Mouse (Mus musculus) adrenal gland, adult 8-10 months (tissue): Measurements from ENCODE around the gene Trim47. TPM values are rescaled to one million over a fixed set of nuclear protein-coding genes. Genes with fewer than 3 reads are reported as not detected.

ENCODE experiments used
- DNase-seq: peaks from one replicate; pipeline ENCODE4 v3.0.0; 2022
- total RNA-seq, 4 experiments: library from RNA; stranded (reverse); gene quantifications; 2 replicates each; pipeline ENCODE4 v1.2.4; 2022

The Trim47 gene
- total RNA-seq, 4 experiments from 2014 or later = 11.1 to 20.4 (median 16.4) TPM

DNA sequence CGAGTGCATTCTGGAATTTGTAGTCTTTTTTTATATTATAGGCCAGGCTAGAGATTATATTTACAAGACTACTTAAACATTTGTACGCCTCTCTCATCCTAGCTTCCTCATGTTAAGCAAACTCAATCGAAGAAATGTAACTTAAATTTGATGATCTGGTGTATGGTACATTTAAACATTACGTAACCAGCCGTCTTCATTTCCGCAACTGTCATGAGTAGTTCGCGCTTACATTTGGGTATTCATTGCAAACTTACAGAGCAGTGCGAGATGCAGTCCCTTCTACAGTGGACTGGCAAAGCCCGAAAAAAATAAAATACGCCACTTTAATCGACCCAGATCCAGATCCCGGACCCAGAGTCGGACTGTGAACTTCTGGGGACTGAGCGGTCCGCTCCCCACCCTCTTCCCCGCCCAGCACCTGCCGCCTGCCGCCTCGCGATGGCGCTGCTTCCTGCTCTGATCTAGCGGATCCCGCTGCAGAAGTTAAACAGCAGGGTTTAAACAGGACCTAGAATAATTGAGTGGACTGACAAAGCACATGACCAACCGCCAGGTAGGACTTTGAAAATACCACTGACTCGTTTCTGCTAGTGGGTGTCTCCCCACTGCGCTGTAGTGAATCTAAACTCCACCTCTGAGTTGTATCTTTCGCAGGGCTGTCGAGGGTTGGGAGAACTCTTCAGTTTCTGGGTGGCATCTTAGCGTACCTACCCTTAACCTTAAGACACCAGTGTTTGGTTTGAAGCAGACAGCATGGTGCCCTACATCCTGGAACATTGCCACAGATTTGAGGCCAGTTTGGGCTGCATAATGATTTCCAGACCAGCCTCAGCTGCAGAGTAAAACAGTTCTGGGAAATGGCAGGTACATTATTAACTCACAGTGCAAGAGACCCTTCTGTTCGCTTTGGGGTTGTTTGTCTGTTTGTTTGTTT is 39.5 kb downstream of the Trim47 start:
- DNase-seq = peak; percentile 80

DNA sequence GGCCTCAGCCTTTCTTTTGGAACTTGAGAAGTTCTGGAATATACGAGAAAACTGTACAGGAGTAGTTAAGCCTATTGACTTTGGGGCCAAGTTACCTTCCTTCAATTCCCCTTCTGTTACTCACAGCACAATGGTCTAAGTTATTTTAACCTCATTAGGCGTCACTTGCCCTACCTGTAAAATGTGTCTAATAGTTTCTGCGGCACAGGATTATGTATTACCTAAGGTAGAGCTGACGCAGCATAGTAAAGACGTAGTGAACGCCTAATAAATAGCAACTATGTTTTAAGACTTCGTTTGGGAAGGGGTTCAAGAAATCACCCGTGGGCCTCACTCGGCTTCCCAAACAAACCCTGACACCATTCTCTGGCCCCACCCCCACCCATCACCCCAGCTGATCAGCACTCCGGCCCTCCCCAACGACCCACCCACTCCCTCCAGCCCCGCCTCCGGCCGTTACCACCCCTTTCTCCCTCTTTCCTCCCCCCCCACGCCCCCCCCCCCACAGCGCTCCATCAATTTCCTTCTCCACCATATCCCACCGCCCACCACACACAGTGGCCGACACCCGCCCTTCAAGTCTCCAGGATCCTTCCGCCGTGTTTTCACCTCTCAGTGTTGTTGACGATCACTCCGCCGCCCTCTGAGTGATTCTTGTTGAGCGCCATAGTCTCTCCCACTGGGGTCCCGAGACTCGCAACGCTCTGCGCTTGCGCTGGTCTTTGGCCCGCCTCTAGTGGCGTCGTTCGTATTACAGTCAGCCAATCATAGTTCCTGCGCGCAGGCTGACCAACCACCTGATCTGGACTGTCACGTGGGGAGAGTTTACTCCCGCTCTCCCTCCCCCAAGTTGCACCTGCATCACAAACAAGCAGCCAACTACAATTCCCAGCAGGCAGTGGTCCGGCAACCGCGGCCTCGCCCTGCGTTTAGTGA is 40.5 kb downstream of the Trim47 start, which contains the start of gene Wbp2:
TSS of gene Wbp2 (minus strand) at position 738 of the 936 bp plus-strand sequence.
- peak; percentile 99 for DNase-seq

DNA sequence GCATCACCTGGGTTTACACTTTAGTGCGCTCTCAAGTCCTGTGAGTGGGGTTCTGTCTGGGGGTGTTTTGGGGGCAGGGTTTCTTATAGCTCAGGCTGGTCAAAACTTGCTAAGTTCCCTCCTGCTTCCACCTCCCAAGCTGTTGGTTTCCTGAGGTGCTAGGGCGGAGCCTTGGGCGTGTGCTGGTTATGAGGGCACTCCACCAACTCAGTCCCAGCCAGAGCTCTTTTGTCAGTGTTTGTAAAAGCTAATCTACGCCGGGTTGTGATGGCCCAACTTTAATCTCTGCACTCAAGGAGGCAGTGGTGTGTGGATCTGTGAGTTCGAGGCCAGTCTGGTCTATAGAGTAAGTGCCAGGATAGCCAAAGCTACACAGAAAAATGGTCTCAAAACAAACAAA is 42.8 kb downstream of the Trim47 start:
- no peak for DNase-seq

DNA sequence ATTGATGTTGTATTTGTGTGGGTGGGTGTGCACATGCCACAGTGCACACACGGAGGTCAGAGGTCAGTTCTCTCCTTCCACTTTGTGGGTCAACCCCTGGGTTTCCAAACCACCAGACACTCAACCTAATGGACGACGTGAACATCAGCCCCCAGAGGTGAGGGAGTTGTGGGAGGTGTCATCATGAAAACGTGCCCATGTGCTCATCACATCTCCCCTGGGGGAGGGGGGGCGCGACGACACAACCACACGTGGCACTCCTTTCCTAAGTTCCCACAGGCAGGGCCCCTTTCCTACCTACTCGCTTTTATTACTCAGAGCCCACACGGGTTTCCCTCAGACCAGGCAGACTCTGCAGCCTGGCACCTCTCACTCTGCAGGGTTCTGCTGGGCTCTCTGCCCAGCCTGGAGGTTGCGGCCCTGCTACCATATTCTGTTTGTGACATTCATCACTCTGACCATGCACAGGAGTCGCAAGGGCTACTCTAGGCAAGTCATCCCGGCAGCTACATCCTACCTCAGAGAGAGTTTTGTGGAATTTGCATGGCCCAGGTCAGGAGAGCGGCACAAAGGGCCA is 43.8 kb downstream of the Trim47 start:
- no peak for DNase-seq

DNA sequence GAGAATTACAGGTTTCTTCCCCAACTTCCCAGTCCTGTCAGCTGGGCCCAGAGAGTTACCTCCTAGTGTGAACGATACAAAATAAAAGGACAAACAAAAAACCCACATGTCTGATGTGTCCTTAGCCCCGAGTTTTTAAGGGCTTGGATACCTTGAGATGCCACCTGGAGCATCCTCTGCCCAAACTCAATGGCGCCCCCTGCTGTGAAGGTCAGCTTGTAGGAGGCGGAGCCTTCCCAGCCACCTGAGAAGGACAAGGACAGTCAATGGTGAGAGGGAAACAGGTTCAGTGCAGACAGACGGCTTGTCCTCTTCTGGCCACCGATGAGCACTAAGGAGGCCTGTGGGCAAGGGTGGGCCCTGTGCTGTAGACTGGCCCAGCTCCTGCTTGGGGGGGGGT is 45.9 kb downstream of the Trim47 start:
- DNase-seq = no peak

DNA sequence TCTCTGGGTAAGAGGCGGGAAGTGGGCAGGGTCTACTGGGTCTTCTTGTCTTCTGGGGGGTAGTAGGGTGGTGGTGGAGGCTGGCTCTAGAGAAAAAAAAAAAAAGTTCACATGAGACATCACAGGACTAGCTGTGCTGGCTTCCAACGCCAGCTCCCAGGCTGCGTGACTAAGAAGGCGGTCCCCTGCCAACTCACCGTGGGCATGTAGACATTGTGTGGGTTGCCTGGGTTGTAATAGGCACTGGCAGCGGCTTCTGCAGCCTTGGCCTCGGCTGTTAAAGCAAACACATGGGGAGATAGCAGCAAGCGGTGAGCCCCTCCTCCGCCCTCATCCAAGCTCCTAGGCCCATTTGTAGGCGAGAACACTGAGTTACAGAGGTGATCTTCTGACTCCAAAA is 47.5 kb downstream of the Trim47 start:
- no peak for DNase-seq

DNA sequence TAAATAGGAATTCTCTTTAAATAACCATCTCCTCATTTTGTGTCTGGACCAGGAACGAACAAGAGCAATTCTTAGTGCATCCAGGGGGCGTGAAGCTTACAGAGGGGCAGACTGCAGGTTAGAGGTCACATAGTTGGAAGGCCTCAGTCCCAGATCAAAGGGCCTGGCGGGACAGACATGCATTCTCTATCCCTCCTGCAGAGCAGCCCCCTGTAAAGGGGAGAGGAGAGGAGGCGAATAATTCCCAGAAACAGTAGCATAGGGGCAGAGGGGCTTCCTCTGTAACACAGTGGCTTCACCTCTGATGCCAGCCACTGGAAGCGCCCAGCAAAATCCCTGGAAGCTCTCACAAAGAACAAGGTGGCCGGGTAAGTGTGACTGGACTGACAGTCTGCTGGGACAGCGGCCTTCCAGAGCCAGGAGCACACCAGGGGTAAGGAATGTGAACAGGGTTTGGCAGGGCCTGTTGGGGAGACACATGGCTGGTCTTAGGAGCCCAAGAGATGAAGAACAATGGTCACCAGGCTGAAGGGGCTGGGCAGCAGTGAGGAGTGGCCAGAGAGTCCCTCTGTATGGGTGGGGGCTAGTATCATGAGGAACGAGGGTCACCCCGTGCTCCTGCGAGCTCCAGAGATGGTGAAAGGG is 48.2 kb downstream of the Trim47 start:
- no peak for DNase-seq

DNA sequence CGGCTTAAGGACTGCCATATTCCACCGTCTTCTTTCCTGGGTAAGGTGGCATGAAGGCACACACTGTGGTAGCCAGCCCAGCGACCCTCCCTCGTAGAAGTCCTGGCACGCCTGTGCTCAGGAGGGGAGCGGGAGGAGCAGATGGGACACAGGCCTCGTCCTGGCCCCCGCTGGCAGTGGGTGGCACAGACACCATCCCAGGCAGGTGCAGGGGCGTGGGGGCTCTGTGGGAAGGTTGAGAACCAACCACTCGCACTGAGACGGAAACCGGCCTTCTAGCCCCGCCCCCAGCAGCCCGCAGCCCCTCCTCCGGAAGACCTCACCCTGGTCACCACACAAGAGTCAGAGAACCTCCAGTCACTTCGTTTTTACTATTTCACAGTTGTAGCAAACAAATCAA is 48.8 kb downstream of the Trim47 start:
- no peak for DNase-seq

DNA sequence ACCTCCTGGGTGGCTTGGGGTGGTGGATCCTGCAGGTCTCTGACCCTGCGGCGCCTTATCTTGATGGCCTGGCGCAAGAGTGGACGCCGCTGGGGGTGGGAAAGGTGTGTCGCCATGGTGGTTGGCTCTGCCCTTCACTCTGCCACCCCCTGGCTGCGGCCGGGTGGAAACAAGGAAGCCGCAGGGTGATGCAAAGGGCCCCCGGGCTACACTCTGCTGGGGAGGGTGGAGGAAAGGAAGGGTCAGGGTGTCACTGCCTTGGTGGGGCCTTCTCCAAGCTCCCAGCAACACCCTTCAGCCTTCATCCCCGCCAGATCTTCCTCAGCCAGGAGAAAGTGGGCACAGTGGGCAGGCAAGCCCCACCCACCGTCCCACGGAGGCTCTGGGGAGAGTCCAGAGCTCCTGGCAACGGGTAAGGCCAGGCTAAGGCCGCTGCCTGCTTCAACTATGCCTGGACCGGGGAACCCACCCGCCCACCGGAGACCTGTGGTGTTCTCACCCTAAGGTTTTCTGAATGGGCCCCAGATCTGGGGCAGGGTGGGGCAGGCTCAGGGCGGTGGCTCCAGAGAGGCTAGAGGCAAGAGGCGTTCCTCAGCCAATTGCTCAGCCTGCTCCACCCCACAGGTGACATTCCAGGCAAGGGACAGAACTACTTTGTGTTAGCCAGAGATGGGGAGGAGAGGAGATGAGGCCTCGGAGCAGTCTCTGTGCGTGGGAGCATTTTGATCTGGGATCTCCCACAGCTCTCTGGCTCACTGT is 49.4 kb downstream of the Trim47 start, which contains the start of gene Unc13d:
TSS of gene Unc13d (minus strand) at position 516 of the 759 bp plus-strand sequence.
- DNase-seq = no peak

DNA sequence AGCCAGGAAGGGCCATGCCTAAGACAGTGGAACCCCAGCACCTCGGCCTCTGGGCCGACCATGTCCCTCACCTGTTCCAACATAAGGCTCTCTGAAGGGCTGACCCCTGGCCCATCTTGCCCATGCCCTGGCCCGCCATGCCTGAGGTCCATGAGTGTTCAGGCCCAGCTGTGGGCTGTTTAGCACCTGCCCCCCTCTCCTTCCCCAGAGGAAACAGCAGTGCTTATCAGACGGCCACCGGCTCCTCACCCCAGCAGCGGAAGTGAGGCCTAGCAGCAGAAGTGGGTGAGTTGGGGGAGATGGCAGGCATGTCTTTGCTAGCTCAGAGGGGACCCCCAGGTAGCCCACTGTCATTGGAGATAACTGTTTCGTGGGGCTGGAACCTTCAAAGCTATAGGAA is 50.2 kb downstream of the Trim47 start:
- DNase-seq = no peak

DNA sequence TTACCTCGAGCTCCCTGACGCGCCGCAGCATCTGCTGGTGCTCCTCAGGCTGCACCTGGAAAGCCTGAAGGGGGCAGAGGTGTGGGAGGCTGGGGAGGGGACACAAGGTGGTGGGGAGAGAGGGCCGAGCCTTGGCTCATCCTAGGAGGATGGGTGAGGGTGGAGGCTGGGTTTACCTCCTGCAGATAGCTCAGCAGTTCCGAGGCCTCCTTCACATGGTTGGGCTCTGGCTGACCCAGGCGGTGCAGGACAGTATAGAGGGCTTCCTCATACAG is 50.8 kb downstream of the Trim47 start:
- DNase-seq = no peak

DNA sequence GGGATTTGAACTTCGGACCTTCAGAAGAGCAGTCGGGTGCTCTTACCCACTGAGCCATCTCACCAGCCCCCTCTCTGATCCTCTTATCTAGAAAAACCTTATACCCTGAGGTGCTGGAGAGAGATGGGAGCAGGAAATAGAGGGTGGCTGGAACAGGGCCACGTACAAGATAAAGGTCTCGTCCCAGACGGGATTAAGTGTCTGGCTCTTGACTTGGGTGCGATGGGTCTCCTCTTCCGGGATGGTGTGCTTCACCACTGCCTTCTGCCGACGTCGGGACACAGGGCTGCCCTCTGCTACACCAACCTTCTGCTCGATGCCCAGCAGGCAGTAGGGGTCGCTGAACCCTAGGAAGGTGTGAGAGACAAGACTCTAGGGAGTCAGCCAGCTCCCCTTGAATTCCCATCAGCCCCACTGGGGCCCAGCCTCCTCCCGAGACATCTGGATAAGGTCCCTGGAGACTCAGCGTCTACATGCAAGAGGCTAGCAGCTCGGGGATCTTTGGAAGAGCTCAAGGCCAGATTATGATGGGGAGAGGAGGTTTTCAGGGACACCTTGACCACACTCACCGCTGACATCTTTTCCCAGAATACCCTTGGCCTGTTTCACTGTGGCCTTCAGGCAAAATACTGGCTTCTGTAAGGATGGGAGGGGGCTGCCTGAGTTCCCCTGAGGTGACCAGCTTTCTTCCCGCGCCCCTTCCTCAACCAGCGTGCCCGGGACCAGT is 51.3 kb downstream of the Trim47 start:
- DNase-seq = no peak

DNA sequence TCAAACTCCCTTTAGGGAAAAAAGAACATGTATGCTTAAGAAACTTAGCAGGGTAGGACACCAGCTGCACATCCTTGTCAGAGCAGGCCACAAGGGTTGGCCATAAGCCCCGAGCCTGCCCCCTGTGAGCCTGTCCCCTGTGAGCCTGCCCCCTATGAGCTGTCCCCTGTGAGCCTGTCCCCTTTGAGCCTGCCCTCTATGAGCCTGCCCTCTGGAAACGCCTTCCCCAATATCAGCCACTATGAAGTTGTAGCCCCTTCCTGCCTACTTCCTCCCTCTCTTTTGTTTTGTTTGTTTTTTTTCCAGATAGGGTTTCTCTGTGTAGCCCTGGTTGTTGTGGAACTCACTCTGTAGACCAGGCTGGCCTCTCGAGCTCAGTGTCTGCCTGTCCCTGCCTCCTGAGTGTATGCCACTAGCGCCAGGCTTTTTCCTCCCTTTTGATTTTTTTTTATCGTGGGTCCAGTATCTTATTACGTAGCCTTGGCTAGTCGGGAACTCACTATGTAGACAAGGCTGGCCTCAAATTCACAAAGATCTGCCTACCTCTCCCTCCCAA is 52.5 kb downstream of the Trim47 start:
- no peak for DNase-seq

DNA sequence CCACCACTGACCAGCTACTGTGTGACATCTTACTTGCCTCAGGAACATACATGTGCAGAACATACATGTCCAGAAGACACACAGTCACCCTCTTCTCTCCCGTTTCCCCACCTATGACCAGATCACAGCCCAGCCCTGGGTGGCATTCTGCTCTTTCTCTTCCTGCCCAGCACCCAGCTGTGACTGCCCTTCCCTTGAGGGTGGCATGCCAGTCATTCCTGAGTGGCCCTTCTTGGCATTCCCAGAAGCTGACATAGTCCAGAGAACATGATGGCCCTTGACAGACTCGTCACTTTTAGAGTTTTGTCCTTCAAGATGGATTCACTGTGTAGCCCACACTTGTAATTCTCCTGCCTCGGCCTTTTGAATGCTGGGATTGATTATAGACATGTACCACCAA is 54.4 kb downstream of the Trim47 start:
- DNase-seq = no peak

DNA sequence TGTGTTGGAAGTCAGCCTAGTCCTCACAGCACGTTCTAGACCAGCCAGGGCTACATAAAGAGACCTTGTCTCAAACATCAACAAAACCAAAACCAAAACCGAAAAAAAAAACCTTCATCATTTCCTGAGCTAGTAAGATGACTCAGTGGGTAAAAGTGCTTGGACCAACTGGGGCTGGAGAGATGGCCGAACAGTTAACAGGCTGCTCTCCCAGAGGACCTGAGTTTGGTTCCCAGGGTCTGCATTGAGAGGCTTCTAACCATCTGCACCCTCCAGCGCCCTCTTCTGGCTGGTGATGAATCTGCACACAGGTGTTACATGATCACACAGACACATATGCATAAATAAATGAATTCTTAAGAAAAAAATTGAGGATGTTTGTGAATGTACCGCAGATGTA is 55.5 kb downstream of the Trim47 start:
- DNase-seq = no peak

DNA sequence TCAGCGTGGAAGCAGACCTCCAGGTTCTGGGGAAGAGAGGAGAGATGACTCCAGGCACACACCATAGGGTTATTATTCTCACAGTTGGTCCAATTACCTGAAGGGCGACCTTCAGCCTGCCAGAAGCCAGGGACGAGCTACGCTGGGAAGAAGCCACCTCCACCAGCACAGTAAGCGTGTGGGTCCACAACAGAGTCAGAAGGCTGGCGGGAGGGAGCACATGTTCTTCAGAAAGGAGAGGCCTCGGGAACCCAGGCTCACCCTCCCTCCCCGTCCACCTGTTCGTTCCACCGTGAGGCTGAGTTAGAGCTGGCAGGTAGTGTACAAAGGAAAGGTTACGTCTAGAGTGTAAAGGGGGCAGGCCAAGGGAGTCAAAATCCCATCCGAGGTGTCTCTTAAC is 61.7 kb downstream of the Trim47 start:
- no peak for DNase-seq

DNA sequence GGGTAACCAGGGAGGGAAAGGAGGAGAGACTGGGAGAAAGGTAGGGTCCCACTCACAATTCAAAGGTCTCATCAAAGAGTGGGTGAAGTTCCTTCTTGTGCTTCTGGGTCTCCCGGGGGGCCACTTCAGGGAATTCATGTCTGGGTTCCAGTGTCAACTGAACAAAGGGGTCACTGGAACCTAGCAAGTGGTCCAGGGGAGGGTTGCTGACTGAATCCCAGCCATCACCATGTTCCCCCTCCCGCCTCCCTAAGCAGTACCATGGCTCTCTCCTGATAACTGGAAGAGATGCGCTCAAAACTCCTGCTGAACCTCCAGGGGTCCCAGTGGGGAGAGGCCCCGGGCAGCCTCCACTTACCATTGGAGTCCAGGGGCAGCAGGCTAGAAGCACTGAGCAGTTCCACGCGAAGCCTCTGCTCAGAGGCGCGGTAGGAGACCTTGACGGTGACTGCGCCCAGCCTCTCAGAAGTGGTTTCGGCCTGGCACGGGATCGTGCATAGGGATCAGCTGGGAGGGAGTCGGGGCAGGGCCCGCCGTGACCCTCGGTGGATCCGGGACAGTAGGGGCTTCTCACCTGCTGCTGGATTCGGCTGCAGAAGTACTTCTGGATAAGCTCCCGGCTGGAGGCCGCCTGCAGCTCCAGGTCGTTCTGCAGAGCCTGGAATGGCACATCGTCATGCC is 62.7 kb downstream of the Trim47 start:
- DNase-seq = no peak

DNA sequence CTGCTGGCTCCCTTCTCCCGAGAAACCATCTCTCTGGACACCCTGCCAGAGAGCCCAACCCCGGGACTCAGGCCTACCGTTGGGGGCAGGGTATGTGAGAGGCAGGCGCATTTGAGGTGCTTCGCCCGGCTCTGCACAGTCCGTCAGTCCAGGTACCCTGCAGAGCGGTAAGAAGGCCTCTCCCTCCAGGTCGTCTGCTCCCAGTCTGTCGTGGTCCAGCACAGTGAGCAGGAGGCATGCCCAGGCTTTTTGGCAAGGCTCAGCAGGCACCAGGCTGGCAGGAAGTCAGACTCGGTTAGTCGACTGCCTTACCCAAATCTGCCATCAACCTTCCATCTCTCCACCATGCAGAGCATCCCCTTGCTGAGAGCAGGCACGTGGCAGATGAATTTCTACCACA is 63.4 kb downstream of the Trim47 start:
- no peak for DNase-seq

DNA sequence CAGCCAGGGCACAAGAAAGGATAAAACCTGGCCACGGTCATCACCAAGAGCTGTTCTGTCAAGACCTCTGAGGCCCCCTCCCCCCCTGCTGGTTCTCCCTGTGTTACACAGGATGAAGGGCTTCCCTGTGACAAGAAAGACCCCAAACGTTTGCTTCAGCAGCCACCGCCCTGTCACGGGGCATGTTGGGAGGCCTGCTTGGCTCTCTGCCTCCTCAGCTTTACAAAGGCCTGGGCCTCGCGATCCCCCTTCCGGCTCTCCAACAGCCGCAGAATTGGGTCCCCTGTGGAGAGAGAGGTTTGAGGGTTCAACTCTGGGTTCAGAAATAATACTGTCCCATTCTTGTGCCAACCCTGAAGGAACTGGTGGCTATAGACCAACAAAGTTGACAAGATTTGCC is 64.5 kb downstream of the Trim47 start:
- DNase-seq = no peak
